Mouse (Mus musculus) spleen, adult 2 months (tissue): Measurements from ENCODE around the gene Slc25a22. TPM values are rescaled to one million over a fixed set of nuclear protein-coding genes. Genes with fewer than 3 reads are reported as not detected.

Source experiments
- DNase-seq, 2 experiments: peaks; one replicate each; pipeline versions ENCODE4 v3.0.0 to v3.0.0-alpha.2; 2012 to 2021; ENCODE audit warnings: low spot score in 2 of 2, low read depth in 1 of 2
- H3K27ac ChIP-seq: fragments of 200-500 bp; 2 replicates; pipeline ENCODE4 v1.5.1; 2012; ENCODE audit warnings: low read length, inconsistent platforms; ENCODE audit not compliant: insufficient read depth
- H3K27me3 ChIP-seq: fragments of 200-500 bp; 2 replicates; pipeline ENCODE4 v1.6.1; 2012; ENCODE audit warnings: mild to moderate bottlenecking, moderate library complexity, low read length, inconsistent platforms; ENCODE audit not compliant: control insufficient read depth, insufficient read depth
- H3K36me3 ChIP-seq: fragments of 200-500 bp; 2 replicates; pipeline ENCODE4 v1.6.1; 2012; ENCODE audit warnings: mild to moderate bottlenecking, low read length, inconsistent platforms; ENCODE audit not compliant: control insufficient read depth, insufficient read depth
- H3K4me1 ChIP-seq: fragments of 200-500 bp; 2 replicates; pipeline ENCODE4 v1.6.1; 2011; ENCODE audit warnings: inconsistent platforms; ENCODE audit not compliant: control insufficient read depth, insufficient read depth, insufficient read length
- H3K4me3 ChIP-seq: fragments of 200-500 bp; 2 replicates; pipeline ENCODE4 v1.5.1; 2011; ENCODE audit warnings: mild to moderate bottlenecking, inconsistent platforms; ENCODE audit not compliant: insufficient read depth, insufficient read length; ENCODE audit errors: extremely low read depth
- CTCF ChIP-seq: fragments of 200-500 bp; IDR thresholded peaks from 2 replicates; pipeline ENCODE4 v1.5.1; 2011; ENCODE audit warnings: mild to moderate bottlenecking, inconsistent platforms; ENCODE audit not compliant: insufficient read depth, insufficient read length, insufficient replicate concordance; ENCODE audit errors: extremely low read depth
- POLR2A ChIP-seq: fragments of 200-500 bp; IDR thresholded peaks from 2 replicates; pipeline ENCODE4 v1.6.1; 2011; ENCODE audit warnings: low read depth, low read length, inconsistent platforms
- WGBS: fragments of 180-500 bp; shearing (Covaris S2); methylation state at CpG from one replicate; pipeline ENCODE4 v1.1.7; 2018; 5-methylcytosine and 5-hydroxymethylcytosine counted together
- polyA plus RNA-seq: library from polyadenylated mRNA; depleted of rRNA; stranded (reverse); fragments of >200 nt; gene quantifications from 2 replicates; pipeline ENCODE4 v1.2.3, GENCODE M21; 2012

Gene Slc25a22
- polyA plus RNA-seq, 1 experiment: 66.2 TPM

DNA sequence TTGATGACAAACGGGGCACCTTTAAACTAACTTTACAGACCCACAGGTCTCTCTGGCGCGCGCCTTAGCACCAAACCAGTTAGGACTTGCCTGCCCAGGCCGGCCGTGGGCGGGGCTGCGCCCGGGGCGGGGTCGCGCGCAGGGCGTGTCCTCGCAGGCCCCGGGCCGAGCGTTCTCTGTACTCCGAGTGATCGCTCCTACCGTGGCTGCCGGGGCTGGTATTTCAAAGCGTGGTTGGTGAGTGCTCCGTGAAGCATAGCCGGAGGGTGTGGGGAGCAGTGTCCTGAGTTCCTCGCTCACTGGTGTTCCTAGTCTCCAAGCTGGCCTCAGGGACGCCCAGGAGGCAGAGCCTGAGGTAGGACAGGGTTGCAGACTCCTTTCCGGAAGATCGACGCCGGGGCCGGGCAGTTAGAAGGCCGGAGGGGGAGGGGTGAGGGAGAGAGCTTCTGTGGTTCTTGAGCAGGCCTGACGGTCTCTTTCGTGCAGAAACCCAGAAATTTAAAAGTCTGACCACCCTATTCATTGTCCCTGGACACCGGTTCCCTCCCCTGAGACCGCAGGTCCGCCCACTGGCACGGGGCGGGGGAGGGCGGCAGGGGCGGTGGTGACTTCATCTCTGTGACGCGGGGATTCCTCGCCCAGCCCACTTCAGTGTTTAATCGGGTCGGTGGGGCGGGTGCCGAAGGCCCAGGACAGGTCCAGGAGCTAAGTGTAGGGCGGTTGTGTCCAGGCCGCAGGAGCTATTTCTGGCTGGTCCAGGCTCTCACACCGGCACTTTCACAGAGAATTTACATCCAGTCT lies 29.7 kb upstream of the Slc25a22 start, which contains the start of gene Cd151:
Gene Cd151 (plus strand): TSS at position 163 of the 801 bp plus-strand sequence.
- no peak for TF ChIP-seq POLR2A
- peak within 1 kb of the TSS; percentile 65 for H3K27ac ChIP-seq
- under 1% methylated on average over 52 of the region's 52 CpGs for WGBS
- no peaks in the 10 kb centered on the region; the same call in none of the 2 replicates for H3K27me3 ChIP-seq
- DNase-seq: peak; percentile 46 to 80
- H3K4me3 ChIP-seq: peak within 1 kb of the TSS; percentile 92
- peaks cover 20% of the 10 kb centered on the region for H3K4me1 ChIP-seq
- H3K36me3 ChIP-seq: peaks cover 12% of the 10 kb centered on the region

DNA sequence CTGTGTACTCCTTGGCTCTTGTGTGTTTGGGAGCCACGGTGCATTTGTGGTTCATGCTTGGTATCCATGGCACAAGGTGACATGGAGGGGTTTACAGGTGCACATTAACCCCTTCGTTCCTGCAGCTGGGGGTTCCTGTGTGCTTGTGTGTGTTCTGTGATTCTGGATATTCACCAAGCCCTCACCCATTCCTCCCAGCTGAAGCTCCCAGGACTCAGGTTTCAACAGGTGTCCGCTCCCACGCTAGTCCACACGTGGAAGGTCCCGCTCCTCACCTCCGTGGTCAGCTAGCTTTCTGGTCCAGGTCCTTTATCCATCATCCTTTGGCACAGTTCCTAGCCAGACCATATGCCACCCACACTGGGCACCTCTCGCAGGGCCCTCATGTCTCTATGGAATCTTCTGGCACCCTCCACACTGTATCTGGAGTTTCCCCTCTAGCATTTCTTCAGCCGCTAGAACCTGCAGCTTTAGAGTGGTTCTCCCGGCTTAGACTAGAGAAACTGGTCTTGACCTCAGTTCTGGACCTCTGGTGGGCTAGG lies 29.0 kb upstream of the Slc25a22 start:
- peaks cover 4% of the 10 kb centered on the region for H3K27me3 ChIP-seq
- no peak overlapping the region; the same call in 1 of the 2 replicates for H3K4me3 ChIP-seq
- peaks cover 23% of the 10 kb centered on the region for H3K4me1 ChIP-seq
- peaks cover 9% of the 10 kb centered on the region for H3K36me3 ChIP-seq
- WGBS: 74% methylated on average over 10 of the region's 10 CpGs
- no peak for DNase-seq
- H3K27ac ChIP-seq: no peak overlapping the region
- TF ChIP-seq POLR2A (no peak), CTCF (no peak)

DNA sequence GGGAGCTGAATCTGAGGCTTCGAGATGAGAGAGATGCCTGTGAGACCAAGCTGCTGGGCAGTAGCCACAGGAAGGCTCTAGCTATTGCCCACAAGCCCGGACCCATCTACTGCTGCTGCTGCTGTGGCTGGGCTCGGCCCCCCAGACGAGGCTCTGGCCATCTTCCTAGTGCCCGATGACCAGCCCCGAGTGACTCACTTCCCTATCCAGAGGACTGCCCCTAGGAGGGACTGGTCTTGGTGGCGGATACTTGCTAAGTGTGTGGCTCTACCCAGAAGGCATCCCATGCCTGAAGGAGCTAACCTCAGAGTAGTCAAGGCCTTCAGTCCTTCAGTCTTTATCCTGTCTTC lies 28.3 kb upstream of the Slc25a22 start:
- no peak for DNase-seq
- no peak overlapping the region; the same call in 1 of the 2 replicates for H3K27ac ChIP-seq
- TF ChIP-seq POLR2A (no peak), CTCF (no peak)
- H3K4me1 ChIP-seq: peaks cover 23% of the 10 kb centered on the region
- H3K36me3 ChIP-seq: peaks cover 6% of the 10 kb centered on the region
- WGBS: 81% methylated on average over 7 of the region's 7 CpGs
- peaks cover 5% of the 10 kb centered on the region for H3K27me3 ChIP-seq
- no peak overlapping the region for H3K4me3 ChIP-seq

DNA sequence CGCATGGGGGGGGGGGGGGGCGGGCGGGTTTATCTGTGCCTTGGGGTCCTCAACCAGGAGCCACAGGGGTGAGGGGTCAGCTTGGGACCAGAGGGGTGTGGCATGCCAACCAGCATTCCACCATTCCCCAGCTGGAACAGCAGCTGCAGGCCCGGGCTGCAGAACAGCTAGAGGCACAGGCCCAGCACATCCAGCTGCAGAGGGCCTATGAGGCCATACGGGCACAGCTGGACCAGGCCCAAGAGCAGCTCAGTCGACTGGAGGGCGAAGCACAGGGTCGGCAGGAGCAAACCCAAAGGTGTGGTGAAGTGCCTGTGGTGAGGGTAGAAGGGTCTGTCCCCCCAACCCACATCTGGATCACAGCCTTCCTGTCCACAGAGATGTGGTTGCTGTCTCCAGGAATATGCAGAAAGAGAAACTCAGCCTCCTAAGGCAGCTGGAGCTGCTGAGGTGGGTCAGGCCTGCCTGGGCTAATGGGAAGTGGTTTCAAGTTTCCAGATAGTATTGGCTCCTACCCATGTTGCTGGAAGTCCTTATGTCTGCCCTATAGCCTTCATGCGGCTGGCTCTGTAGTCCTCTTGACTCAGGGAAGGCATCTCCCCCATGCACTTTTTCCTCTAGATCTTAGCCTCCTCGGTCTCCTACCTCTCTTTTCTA lies 27.8 kb upstream of the Slc25a22 start:
- no peak for DNase-seq
- H3K4me3 ChIP-seq: no peak overlapping the region
- peaks cover 5% of the 10 kb centered on the region for H3K36me3 ChIP-seq
- no peak overlapping the region; the same call in 1 of the 2 replicates for H3K27ac ChIP-seq
- peaks cover 23% of the 10 kb centered on the region for H3K4me1 ChIP-seq
- TF ChIP-seq POLR2A: no peak
- TF ChIP-seq CTCF: no peak
- WGBS: 51% methylated on average over 8 of the region's 10 CpGs
- peaks cover 5% of the 10 kb centered on the region for H3K27me3 ChIP-seq

DNA sequence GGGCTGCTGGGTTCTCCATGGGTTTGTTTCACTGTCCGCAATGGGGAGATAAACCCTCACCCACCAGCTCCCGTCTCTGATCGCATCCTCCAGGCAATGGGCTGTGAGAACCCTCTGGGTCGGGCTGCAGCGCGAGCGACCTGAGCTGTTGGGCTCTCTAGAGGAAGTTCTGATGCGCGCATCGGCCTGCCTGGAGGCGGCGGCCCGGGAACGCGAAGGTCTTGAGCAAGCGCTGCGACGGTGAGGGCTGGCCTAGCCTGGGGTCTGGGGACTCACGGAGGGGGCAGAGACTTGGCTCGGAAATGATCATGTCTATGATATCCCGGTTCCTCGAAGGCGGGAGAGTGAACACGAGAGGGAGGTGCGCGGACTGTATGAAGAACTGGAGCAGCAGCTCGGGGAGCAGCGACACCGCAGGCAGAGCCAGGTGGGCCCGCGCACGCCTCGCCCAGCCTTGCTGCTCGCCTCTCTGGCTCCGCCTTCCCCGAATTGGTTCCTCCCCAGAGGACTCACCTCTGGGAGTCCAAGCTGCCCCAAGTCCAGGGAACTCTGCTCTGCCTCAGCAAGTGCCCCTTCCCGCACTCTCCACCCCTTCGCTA lies 27.0 kb upstream of the Slc25a22 start:
- no peak for DNase-seq
- WGBS: 13% methylated on average over 38 of the region's 38 CpGs
- Histone ChIP-seq H3K4me1 (peaks cover 23% of the 10 kb centered on the region), H3K27me3 (peaks cover 5% of the 10 kb centered on the region), H3K36me3 (peaks cover 2% of the 10 kb centered on the region), H3K4me3 (no peak overlapping the region), H3K27ac (no peak overlapping the region)
- TF ChIP-seq CTCF (no peak), POLR2A (no peak)

DNA sequence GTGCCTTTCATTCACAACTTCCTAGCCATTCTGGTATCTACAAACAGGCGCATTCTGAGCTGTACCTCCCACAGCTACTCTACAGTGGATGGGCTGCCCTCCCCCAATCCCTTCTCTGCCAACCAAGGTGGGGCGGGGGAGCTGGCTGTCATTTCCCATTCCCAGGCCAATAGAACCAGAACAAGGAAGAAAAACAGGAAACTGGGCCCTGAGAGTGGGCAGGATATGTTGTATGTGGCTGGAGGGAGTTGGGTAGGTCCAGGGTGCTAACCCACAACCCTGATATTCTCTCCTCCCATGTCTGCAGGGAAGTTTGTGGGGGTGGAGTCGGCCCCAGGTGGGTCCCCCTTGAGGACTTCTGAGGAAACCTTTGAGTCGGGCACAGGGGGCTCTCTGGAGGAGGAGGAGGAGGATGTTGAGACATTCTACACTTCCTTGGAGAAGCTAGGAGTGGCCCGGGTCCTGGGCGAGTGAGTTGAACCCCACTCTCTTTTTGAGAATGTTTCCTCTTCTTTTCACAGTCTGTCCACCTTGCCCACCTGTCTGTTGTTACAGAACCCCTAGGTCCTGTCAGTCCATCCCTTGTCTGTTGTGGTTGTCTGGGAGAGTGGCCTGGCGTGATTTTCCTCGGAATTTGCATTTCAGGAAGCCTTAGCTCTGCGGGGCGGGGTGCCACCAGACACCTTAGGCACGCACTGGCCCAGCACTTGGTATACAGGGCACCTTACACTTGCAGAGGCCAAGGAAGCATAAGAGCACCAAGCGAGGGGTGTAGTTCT lies 26.3 kb upstream of the Slc25a22 start:
- Histone ChIP-seq H3K36me3 (peaks cover 8% of the 10 kb centered on the region), H3K4me3 (no peak overlapping the region), H3K27ac (no peak overlapping the region), H3K27me3 (peaks cover 5% of the 10 kb centered on the region), H3K4me1 (peaks cover 18% of the 10 kb centered on the region)
- TF ChIP-seq CTCF: no peak
- TF ChIP-seq POLR2A: no peak
- WGBS: 41% methylated on average over 12 of the region's 12 CpGs
- DNase-seq: no peak
